In the genomic region with DNA sequence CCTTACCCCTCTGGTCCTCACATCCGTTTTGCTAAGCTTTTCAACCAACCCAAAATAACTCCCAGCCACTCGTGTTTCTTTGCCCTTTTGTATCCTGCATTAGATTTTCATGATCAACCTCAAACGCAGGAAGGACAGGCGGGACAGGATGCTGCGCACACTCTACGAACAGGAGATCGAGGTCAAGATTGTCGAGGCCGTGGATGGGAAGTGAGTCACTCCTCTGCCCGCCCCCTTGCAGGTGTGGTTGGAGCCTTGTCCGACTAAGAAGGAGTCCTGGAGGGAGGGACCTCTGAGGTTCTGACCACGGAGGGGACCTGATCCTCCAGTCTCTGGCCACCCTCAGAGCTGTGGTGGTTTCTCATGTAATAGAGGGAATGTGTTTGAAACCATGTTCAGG, we compare ENCODE assay signal across 15 mouse cellular contexts.
DNase-seq lines count a peak whose midpoint lies in the region; ATAC-seq and TF ChIP-seq lines count a peak whose summit lies in the region.
"Had no signal": no experiment of that assay in that cellular context is flagged by ENCODE, and none has a peak within 500 bp of the region (broad histone marks: within the 10 kb centered on the region; RNA-seq: fewer than 3 reads in every experiment).

No protein-coding gene starts in this region.

- no peak overlapping the region for H3K4me2 ChIP-seq in midbrain, embryonic 15.5 days
- H3K4me2 ChIP-seq: heart, embryonic 13.5 days; hindbrain, embryonic 15.5 days; midbrain, embryonic 11.5 days had no signal

- H3K27ac ChIP-seq in kidney, adult 2 months (ENCODE audit: insufficient read depth, low read depth, low read length) = peak overlapping the region; percentile 55
- H3K27ac ChIP-seq in midbrain, embryonic 15.5 days = no peak overlapping the region
- H3K27ac ChIP-seq: embryonic facial prominence, embryonic 10.5 days; heart, embryonic 13.5 days; hindbrain, embryonic 15.5 days; left cerebral cortex, adult 2 months had no signal

- no peaks in the 10 kb centered on the region; the same call in 1 of the 2 replicates for H3K36me3 ChIP-seq in kidney, adult 2 months (ENCODE audit: control insufficient read depth, insufficient read depth, low read length)
- no peaks in the 10 kb centered on the region for H3K36me3 ChIP-seq in midbrain, embryonic 15.5 days (replicated peaks)
- H3K36me3 ChIP-seq: embryonic facial prominence, embryonic 10.5 days; heart, embryonic 13.5 days; hindbrain, embryonic 15.5 days had no signal

- peak; percentile 38 to 64 for DNase-seq in adrenal gland, adult (ENCODE audit: inconsistent age in 2 of 2, low spot score in 1 of 2)
- DNase-seq in adrenal gland, postnatal 10 days = no peak
- DNase-seq in kidney, adult 2 months = peak; percentile 74
- no peak for DNase-seq in kidney, adult 18-20 months
- DNase-seq in CD4-positive helper T cell, adult 2 months (ENCODE audit: low read depth, low spot score) = peak; percentile 47
- peak; percentile 59 for DNase-seq in kidney, postnatal 14 days
- DNase-seq in gastrocnemius, postnatal 25 days = no peak
- DNase-seq: cerebellum, adult 9-11 months; liver, postnatal 0 days had no signal

- no peak for ATAC-seq in midbrain, embryonic 15.5 days (replicated peaks)
- ATAC-seq: liver, postnatal 0 days had no signal

- 71% methylated on average over 12 of the region's 12 CpGs for WGBS in kidney, adult 2 months
- WGBS in midbrain, embryonic 15.5 days = 88% methylated on average over 12 of the region's 12 CpGs

- no peaks in the 10 kb centered on the region for H3K4me1 ChIP-seq in kidney, adult 2 months (ENCODE audit: control insufficient read depth, insufficient read depth, low read length)
- H3K4me1 ChIP-seq in midbrain, embryonic 15.5 days = no peaks in the 10 kb centered on the region

- no peak for TF ChIP-seq POLR2A in kidney, adult 2 months (IDR thresholded peaks at IDR 0.05; ENCODE audit: low read depth, low read length)

- H3K4me3 ChIP-seq in kidney, adult 2 months (ENCODE audit: insufficient read depth, low read depth, low read length) = no peak overlapping the region
- no peak overlapping the region for H3K4me3 ChIP-seq in midbrain, embryonic 15.5 days
- H3K4me3 ChIP-seq: embryonic facial prominence, embryonic 10.5 days; heart, embryonic 13.5 days; hindbrain, embryonic 15.5 days; left cerebral cortex, adult 2 months had no signal

- no peaks in the 10 kb centered on the region for H3K27me3 ChIP-seq in kidney, adult 2 months (replicated peaks; ENCODE audit: control insufficient read depth, insufficient read depth, low read length)
- no peaks in the 10 kb centered on the region for H3K27me3 ChIP-seq in midbrain, embryonic 15.5 days (replicated peaks)
- H3K27me3 ChIP-seq: heart, embryonic 13.5 days; hindbrain, embryonic 15.5 days had no signal

- H3K9me3 ChIP-seq in midbrain, embryonic 15.5 days = no peaks in the 10 kb centered on the region
- H3K9me3 ChIP-seq: embryonic facial prominence, embryonic 10.5 days; heart, embryonic 13.5 days; hindbrain, embryonic 15.5 days had no signal

- H3K9ac ChIP-seq in midbrain, embryonic 15.5 days = no peak overlapping the region
- H3K9ac ChIP-seq: heart, embryonic 13.5 days; hindbrain, embryonic 15.5 days; liver, postnatal 0 days had no signal

- TF ChIP-seq CTCF in kidney, adult 2 months (conservative IDR thresholded peaks at IDR 0.05; ENCODE audit: insufficient read depth, insufficient read length, low read depth, low read length) = no peak

Comparison
In these comparisons a context has a peak if more than half of its experiments do, and no peak if none do; other contexts are left out.
1. DNase-seq: peak in adrenal gland, adult (2 of 2), kidney, adult 2 months (single experiment), CD4-positive helper T cell, adult 2 months (single experiment) and kidney, postnatal 14 days (single experiment); none in adrenal gland, postnatal 10 days (single experiment), kidney, adult 18-20 months (single experiment) and gastrocnemius, postnatal 25 days (single experiment).